In the genomic region with DNA sequence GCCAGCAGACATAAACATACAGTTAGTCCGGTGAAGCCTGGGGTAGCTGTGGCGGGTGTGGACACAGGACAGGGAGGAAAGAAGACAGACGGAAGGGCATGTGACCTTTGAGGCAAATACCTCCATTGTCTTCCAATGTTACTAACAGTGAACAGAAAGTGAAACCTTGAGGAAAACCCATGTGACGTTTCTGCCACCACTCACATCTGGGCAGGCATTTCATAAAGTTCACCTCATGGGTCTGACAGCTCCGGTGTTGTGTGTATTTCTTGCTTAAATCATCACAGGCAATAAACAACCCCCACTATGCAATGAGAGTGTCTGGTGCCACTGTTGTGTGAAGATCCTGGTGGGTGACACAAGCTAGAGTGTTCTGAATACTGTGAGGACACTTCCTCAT, we compare ENCODE assay signal across 15 mouse cellular contexts.
DNase-seq lines count a peak whose midpoint lies in the region; ATAC-seq and TF ChIP-seq lines count a peak whose summit lies in the region.
"Had no signal": no experiment of that assay in that cellular context is flagged by ENCODE, and none has a peak within 500 bp of the region (broad histone marks: within the 10 kb centered on the region; RNA-seq: fewer than 3 reads in every experiment).

No protein-coding gene starts in this region.

- no peaks in the 10 kb centered on the region for H3K27me3 ChIP-seq in liver, postnatal 0 days (ENCODE audit: insufficient read depth, low read length)
- H3K27me3 ChIP-seq: kidney, embryonic 15.5 days had no signal

- peak overlapping the region; percentile 26; the same call in 1 of the 2 replicates for H3K4me2 ChIP-seq in liver, postnatal 0 days (ENCODE audit: low read depth, low read length)
- H3K4me2 ChIP-seq: hindbrain, embryonic 14.5 days; kidney, embryonic 15.5 days had no signal

- no peak for TF ChIP-seq EP300 in liver, postnatal 0 days (IDR thresholded peaks at IDR 0.05; ENCODE audit: low read depth)

- no peaks in the 10 kb centered on the region for H3K9me3 ChIP-seq in liver, postnatal 0 days (ENCODE audit: low read length)
- H3K9me3 ChIP-seq: heart, embryonic 10.5 days; kidney, embryonic 15.5 days; midbrain, embryonic 10.5 days had no signal

- H3K4me1 ChIP-seq in liver, postnatal 0 days (ENCODE audit: insufficient read depth) = no peaks in the 10 kb centered on the region
- H3K4me1 ChIP-seq: kidney, embryonic 15.5 days; midbrain, embryonic 10.5 days had no signal

- no peak overlapping the region for H3K9ac ChIP-seq in liver, postnatal 0 days (replicated peaks)
- H3K9ac ChIP-seq: hindbrain, embryonic 14.5 days; kidney, embryonic 15.5 days had no signal

- TF ChIP-seq CTCF in liver, postnatal 0 days (IDR thresholded peaks at IDR 0.05; ENCODE audit: low read depth) = no peak

- H3K4me3 ChIP-seq in liver, postnatal 0 days (ENCODE audit: low read depth, low read length) = no peak overlapping the region
- H3K4me3 ChIP-seq: erythroblast, embryonic 14.5 days; heart, embryonic 10.5 days; kidney, embryonic 15.5 days; midbrain, embryonic 10.5 days had no signal

- no peaks in the 10 kb centered on the region for H3K36me3 ChIP-seq in liver, postnatal 0 days (replicated peaks; ENCODE audit: insufficient read depth, low read length)
- H3K36me3 ChIP-seq: midbrain, embryonic 10.5 days had no signal

- H3K27ac ChIP-seq in liver, postnatal 0 days (ENCODE audit: low read depth) = no peak overlapping the region
- H3K27ac ChIP-seq: heart, embryonic 10.5 days; hindbrain, embryonic 14.5 days; kidney, embryonic 15.5 days; midbrain, embryonic 10.5 days had no signal

- ATAC-seq in liver, postnatal 0 days = 0 out of 2 replicates have a peak, but pooled peaks have one; percentile 15
- ATAC-seq: forebrain, embryonic 14.5 days had no signal

- 58% methylated on average over 5 of the region's 5 CpGs for WGBS in liver, postnatal 0 days (ENCODE audit: insufficient replicate concordance)

- DNase-seq in adrenal gland, postnatal 10 days = peak; percentile 17
- no peak for DNase-seq in adrenal gland, adult 18-20 months (ENCODE audit: low spot score in 2 of 2)
- no peak for DNase-seq in liver, postnatal 0 days
- DNase-seq in liver = no peak
- peak; percentile 5 for DNase-seq in lung, postnatal 14 days
- peak; percentile 13 to 36 for DNase-seq in natural killer cell, adult 2 months (ENCODE audit: low spot score in 2 of 2)
- DNase-seq in frontal cortex, adult 2 months (ENCODE audit: extremely low spot score in 1 of 2, low spot score in 1 of 2) = no peak
- no peak for DNase-seq in testis, postnatal 10 days (ENCODE audit: low spot score)
- DNase-seq: gastrocnemius, postnatal 36 days had no signal

Comparison
In these comparisons a context has a peak if more than half of its experiments do, and no peak if none do; other contexts are left out.
1. DNase-seq: peak in adrenal gland, postnatal 10 days (single experiment), lung, postnatal 14 days (single experiment) and natural killer cell, adult 2 months (2 of 2); none in adrenal gland, adult 18-20 months (0 of 2), liver, postnatal 0 days (single experiment), liver (single experiment), frontal cortex, adult 2 months (0 of 2) and testis, postnatal 10 days (single experiment).